Mouse (Mus musculus) 3134 (cell line): ENCODE results near the gene Sun1.
A peak's percentile ranks its signal among the peaks of the same experiment; 100 is the strongest.

Experiments used
- DNase-seq: peaks from one replicate; pipeline ENCODE4 v3.0.0-alpha.2; 2011; ENCODE audit warnings: low spot score; ENCODE audit not compliant: insufficient read length; ENCODE audit errors: extremely low read depth

Sun1 gene

DNA sequence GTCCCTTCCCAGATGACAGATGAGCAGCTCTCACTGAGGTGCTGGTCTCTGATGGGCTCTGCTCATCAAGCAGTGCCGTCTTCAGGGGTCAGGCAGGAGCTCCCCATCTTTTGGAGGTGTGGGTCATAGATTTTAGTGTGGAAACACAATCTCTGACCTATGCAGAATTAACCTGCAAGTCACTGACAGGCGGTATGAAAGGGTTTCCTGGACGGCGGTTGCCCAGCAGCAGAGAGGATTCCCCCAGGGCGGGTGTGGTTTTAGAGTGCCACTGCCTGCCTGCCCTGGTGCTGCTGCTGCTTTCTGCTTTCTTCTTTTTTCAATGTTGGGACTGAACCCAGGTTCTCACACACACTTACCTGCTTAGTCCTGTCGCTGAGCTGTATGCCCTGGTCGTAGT lies 6.1 kb downstream of the Sun1 start:
- no peak for DNase-seq

DNA sequence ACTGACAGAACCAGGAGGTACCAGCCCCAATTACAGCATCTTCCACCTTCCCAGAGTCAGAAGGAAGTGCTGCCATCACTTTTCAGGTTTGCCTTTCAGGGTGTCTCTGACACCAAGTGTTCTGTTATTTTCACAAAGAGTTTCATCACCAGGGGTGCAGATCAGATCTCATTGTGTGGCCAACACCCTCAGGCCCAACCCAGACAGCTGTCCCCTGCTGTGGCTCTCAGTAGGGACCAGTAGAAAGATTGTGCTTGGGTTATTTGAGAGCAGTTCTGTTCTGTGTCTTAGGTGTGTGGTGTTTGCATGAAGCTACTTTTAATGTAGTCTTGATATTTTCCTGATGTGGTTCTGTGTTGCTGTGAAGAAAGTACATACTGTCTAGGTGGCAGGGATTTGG lies 7.7 kb downstream of the Sun1 start:
- DNase-seq: no peak

DNA sequence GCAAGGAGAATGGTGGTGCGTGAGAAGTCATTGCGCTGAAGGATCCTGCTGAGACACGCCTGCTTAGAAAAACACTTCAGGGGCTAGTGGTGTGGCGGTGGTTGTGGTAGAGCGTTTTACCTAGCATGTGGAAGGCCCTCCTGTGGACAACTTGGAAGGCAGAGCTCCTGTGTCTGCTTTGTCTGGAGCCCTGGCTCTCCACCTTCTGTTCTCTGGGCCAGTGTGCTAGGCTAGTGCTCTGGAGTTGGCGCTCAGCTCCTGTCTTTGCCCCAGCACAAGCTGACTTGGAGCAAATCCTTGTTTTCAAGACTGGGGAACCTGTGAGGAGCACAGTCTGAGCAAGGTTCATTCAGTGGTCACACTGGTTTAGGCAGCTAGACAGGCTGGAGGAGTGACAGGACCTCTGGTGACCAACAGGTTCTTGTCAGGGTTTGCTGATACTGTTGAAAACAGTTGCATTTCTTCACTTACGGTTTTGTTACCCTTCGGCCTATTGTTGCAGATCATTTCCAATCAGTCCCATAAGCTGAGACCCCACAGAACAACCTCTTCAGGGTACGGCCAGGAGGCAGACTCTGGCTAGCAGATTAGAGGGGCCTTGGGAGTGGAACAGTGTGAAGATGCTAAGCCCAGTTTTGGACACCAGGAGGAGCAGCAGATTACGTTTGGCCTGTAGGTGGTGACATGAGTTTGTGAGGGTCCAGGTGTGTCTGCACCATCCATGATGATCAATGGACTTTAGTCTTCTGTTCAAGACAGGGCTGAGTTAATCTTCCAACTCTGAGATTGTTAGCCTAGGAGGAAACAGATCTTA lies 8.6 kb downstream of the Sun1 start:
- DNase-seq: no peak

DNA sequence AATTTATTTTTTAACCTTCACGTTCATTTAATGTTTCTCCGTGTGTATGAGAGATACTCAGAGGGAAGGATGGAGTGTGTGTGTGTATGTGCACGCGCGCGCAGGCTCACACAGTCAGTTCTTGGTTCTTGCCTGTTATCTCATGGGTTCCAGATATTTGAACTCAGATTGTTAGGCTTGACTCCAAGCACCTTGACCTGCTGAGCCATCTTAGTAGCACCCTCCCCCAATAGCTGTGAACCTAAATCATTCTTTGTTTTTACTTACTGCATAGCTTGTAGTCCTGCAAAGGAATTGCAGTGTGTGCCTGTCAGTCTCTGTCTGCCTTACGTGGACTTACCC lies 9.2 kb downstream of the Sun1 start:
- DNase-seq: no peak

DNA sequence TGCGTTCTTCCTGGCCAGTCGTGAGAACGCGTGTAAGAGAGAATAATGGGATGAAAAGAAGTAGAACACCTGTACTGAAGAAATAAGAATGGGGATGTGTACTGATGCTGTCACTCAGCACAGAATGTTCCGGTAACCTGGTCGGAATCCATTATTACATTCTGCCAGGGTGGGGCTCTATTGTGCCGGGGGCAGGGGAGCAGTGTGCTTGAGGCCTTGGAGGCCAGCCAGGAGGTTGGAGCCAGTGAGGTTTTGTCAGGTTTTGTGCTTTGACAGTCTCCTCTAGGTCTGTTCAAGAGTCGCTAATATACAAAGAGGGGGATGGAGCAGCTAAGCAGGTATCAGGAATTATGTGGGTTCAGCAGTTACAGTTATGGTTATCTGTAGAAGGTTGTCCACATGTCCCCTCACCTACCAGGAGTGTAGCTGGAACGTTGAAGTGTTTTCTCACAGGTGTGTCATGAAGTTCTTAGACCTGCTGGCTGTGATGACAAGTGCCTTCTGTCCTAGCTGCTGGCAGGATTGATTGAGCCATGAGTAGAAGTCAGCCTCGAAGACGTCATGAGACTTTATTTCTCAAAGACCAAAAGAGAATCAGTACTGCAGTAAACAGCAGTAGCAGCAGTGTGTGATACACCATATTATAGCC lies 11.4 kb downstream of the Sun1 start:
- DNase-seq: no peak

DNA sequence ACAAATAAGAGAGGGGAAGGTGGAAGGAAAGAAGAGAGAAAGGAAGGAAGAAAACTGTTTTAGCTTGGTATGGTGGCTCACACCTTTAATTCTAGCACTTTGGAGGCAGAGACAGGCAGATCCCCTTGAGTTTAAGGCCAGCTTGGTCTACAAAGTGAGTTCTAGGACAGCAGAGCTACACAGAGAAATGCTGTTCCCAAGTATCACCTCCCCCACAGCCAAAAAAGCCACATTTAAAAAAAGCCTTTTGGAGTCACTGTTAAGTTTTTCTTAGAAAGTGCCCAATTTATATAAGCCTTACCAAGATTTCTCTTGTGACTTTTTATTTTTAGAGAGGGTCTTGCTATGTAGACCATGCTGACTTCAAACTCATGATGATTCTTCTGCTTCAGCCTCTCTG lies 13.9 kb downstream of the Sun1 start:
- DNase-seq: no peak

DNA sequence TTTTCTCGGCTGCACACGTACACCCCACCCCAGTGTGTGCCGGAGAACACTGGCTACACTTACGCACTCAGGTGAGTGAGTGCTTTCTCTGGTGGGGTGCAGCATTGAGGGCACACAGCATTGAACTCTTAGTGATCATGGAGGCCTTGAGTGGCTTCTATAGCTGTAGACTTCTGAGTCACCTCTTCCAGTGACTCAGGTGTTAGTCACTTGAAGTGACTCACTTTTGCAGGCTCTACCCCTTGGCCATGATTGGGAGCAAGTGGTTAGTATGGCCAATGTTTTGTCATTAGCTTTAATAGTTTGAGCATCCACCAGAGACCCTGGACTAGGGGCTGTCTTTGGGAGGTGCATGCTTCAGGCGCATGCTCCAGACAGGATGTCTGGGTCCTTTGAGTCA lies 14.7 kb downstream of the Sun1 start:
- DNase-seq: peak; percentile 79

DNA sequence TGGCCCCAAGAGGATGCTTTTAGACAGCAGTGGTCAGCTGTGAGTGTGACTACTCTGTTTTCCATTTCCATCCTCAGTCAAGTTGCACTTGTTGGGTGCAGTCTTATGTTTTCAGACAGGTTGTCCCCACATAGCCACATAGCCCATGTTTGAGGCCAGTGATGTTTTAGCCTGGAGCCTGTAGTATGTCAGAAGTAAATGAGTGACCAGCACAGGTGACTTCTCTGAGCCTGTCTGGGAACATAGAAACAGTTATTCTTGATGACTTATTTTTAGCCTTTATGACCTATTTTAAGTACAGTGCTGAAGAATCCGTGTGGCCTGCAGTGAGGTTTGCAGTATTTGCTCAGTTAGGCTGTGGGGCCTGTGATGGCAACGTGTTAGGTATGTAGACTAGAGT lies 15.7 kb downstream of the Sun1 start:
- no peak for DNase-seq

DNA sequence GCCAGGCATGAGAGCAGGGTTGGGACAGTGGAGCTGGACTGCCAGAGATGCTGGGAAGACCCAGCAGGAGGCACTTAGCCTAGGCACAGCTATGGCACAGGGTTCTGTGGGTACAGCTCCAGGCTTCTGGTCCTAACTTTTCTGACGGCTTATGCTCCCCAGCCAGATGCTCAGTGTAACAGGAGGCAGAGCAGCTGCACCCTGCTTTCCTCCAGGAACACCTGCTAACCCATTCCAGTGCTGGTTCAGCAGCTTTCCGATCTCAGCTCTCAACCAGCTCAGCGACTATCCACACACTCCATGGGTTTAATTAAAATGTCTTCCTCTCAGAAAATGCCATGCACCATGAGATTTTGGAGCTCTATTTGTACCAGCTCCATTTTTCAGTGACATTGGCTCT lies 16.3 kb downstream of the Sun1 start:
- DNase-seq: no peak

DNA sequence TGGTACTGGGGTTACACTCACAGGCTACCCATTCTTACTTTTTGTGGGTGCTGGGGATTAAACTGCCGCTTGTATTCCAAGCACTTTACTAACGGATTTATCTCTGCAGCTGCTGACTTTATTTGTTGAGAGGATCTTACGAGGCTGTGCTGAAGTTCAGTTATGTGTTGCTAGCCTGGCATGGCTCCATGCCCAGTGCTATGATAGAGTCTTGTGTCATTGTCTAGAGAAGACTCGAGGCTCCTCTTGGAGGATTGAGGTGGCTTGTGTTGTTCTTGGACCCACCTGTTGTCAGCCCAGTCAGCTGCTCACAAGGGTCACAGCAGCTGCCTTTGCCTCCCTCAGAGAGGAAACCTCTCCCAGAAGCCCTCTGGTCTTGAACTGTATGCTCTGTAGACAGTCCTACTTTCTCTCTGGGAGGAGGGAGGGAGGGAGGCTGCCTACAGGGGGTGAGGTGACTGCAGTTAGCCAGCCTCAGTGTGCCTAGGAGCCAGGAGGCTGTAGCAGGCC lies 19.6 kb downstream of the Sun1 start:
- DNase-seq: no peak

DNA sequence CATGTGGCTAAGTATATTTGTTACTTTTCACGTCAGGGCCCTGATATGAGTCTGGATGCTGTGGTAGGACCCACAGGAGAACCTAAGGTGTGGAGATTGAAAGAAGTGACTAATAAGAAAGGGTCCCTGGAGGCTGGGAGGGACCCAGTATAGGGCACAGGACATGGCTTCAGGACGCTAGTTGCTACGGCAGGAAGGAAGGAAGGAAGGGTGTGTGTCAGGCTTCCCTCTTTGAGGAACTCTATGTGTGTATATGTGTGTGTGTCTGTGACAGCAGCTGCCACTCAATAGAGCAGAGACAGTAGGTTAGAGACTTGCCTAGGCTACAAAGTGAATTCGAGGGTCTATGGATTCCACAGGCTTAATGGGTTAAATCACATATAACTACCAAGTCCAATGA lies 20.2 kb downstream of the Sun1 start:
- no peak for DNase-seq

DNA sequence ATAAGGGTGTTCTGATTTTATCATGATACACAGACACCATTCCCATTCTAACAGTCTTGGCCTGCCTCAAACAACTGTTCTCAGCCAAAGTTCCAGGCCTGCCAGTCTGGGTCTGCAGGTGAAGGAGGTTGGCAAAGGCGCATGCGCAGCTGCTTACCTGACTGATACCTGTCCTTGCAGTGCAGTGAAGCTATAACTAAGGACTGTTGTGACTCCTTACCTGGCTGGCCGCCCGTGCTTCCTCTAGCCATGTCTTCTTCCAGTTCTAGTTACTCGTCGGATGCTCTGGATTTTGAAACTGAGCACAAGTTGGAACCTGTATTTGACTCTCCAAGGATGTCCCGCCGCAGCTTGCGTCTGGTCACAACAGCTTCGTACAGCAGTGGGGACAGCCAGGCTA lies 22.9 kb downstream of the Sun1 start:
- DNase-seq: no peak

DNA sequence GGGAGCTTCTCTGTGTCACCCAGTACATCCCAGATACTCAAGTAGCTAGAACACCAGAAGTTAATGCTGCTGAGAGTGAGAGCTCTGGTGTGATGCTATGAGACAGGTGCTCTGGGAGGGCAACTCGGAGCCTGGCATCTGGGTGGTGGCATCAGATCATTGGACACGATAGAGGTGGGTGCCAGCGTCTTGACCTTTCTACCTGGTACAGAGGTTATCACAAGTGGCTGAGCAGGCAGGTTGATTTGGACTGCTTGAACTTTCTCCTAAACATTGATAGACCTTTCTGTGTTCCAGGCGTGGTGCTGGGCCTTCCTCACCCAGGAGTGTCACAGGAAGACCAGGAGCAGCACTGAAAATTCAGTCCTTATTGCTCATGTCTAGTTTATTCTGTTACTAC lies 26.8 kb downstream of the Sun1 start:
- no peak for DNase-seq

DNA sequence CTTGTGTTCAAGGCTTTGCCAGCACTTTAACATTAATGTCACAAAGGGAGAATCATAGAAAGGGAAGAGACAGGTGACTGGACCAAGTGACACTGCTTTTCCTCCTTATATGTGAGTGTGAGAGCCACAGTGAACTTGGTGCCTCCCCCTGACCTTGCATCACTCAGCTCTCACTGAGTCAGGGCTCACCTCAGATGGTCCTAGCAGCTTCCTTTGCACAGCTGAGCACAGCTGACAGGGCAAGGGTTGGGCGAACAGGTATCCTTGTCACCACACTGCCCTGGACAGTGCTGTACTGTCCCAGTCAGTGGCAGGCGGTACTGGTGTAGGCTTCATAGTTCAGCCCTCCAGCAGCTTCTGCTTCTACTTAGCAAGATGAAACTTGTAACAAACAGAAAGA lies 27.2 kb downstream of the Sun1 start:
- DNase-seq: no peak

DNA sequence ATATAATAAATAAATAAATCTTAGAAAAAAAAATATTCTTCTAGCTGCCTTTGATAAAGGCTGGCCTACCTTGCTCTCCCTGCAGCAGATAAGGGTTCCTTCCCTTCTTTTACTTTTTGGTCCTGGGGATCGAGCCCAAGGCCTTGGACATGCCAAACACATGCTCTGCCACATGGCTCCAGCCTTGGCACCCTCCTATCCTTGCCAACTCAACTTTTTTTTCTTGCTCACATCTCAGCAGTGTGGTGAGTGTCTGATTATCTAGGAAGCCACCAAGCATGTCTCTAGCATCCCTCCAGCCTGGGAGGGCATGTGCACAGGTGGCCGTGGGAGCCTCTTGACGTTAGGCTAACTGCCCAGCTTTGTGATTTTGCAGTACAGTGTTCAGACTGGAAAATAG lies 27.9 kb downstream of the Sun1 start:
- DNase-seq: no peak

DNA sequence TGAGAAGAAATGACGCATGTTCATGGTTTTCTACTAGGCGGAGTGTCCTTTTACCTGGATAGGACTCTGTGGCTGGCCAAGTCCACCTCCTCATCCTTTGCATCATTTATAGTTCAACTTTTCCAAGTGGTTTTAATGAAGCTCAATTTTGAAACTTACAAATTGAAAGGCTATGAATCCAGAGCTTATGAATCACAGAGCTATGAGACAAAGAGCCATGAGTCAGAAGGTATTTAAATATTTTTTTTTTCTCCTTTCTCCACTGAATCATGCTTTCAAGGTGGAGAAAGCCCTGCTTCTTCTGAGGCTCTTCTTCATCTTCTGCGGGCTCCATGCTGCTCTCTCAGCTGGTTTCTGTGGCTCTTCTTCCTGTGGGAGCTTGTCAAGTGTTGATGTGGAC lies 29.3 kb downstream of the Sun1 start:
- no peak for DNase-seq

DNA sequence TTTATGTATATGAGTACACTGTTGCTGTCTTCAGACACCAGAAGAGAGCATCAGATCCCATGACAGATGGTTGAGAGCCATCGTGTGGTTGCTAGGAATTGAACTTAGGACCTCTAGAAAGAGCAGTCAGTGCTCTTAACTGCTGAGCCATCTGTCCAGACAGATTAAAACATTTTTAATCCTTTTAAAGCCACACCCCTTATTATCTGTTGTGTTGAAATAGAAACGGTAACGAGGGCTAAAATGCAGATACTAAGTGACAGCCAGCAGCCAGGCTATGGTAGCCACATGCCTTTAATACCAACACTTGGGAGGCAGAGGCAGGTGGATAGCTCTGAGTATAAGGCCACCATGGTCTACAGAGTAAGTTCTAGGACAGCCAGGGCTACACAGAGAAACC lies 31.6 kb downstream of the Sun1 start:
- DNase-seq: no peak

DNA sequence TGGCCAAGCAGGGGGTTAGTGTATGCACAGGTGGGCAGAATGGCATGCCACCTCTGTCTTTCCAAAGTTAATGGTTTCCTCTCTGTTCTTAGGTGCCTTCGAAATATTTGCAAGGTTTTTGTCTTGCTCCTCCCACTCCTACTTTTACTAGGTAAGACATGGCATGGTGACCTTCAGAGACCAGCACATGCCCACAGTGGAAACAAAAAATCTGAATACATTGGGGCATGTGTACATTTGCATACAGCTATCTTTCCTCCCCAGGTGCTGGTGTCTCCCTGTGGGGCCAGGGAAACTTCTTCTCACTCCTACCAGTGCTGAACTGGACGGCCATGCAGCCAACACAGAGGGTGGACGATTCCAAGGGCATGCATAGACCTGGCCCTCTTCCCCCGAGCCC lies 34.0 kb downstream of the Sun1 start:
- no peak for DNase-seq

DNA sequence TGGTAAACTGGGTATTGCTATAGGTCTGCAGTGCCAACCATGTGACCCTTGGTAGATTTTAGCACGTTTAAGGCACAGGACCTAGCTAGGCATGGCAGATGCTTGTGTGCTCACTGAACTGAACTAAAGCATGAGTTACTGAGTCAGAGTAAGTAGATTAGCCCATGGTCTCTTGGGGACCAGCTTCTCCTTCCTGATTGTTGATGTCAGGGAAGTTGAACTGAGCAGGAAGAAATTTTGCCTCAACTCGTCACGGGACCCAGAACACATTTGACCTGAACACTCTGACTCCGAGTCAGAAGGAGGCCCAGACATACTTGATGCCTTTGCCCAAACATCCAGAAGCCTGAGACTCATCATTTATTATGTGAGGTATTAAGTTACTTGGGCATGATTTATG lies 37.0 kb downstream of the Sun1 start:
- DNase-seq: no peak

DNA sequence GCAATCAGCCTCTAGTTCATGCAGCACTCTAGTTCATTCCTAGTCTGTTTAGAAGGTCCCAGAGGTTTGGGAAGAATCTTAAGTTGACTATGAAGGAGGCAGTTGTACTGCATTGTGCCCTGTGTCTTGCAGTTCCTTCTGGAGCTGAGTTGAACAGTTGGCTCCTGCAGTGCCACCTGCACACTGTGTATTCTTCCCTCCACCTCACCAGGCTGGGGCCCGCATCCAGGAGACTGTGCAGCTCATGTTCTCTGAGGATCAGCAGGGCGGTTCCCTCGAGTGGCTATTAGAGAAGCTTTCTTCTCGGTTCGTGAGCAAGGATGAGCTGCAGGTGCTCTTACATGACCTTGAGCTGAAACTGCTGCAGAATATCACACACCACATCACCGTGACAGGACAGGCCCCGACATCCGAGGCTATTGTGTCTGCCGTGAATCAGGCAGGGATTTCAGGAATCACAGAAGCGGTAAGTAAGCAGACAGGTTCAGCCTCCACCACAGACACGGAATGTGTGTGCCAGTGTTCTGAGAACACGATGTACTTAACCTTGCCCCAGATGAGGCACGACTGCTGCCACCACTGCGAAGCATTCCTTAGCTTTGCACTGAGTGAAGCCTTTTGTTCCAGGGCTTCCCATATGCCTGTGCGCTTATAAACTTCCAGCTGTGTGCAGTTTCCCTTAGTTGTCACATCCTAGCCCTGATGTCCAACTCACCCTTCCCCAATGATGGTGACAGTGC lies 40.8 kb downstream of the Sun1 start:
- DNase-seq: no peak

DNA sequence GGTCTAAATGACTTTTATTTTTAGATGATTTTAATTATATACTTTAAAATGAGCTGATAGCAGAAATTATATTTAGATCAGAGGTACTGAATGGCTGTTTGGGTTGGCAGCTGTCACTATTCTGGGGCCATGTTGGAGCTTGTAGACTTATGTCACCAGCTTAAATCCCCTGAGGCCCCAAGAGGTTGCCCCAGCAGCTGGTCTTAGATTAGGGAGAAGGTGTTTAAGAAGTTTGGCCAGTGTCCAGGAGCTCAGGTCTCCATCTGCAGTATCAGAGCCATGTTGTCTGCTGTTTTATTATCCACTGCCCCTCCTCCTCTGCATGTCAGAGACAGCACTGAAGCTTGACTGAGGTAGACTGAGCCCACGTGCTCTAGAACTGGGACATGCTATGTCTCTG lies 42.9 kb downstream of the Sun1 start:
- DNase-seq: no peak

DNA sequence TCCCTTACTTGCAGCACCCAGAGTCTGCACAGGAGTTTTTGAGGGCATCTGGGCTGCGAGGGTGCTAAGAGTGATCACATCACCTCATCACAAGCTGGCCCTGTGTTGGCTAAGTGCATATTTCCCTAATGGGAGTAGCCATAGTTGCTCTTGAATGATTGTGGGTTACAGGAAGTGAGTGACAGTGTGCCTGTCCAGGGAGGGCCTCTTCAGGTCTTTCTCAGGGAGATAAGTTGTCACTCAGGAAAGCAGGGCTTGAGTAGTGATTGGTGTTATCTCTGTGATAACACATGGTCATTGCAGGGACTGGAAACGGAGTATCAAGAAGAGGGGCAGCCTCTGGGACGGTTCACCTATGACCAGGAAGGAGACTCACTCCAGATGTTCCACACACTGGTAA lies 47.3 kb downstream of the Sun1 start:
- no peak for DNase-seq
